Mouse (Mus musculus): ENCODE results near the gene Arfrp1. TPM values are rescaled to one million over a fixed set of nuclear protein-coding genes. Genes with fewer than 3 reads are reported as not detected.

The Arfrp1 gene
- polyA plus RNA-seq, 1 experiment, result 0.49 TPM

GRCm38 (mm10) chr2:181391541-181391940 is 26.3 kb upstream of the Arfrp1 start:
- Histone ChIP-seq H3K36me3 (ENCODE audit: control insufficient read depth) (peaks cover 82% of the 10 kb centered on the region), H3K4me1 (ENCODE audit: control insufficient read depth) (no peaks in the 10 kb centered on the region), H3K27me3 (ENCODE audit: control insufficient read depth) (no peaks in the 10 kb centered on the region), H3K4me3 (replicated peaks) (no peak overlapping the region), H3K9me3 (ENCODE audit: control insufficient read depth, low read length) (no peaks in the 10 kb centered on the region)
- TF ChIP-seq TAL1 (IDR thresholded peaks at IDR 0.05; ENCODE audit: low read length) (no peak), GATA1 (IDR thresholded peaks at IDR 0.05; ENCODE audit: low read length) (no peak)

DNA sequence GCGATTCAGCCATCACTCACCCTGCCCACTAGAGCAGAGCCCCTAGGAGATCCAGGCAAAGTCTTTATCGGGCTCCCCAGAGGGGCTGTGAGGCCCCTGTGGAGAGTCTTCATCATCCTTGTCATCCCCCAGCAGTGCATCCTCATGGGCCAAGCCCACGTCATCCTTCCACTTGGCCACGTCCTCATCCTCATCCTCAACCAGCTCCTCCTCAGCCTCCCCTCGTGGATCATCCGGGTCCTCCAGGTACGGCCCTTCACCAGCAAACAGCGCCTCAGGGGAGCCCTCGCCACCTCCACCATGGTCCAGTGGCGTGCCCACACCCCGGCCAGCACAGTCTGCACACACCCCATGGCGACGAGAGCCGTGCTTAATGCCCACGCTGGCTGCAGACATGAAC is 25.8 kb upstream of the Arfrp1 start:
- TF ChIP-seq TAL1 (IDR thresholded peaks at IDR 0.05; ENCODE audit: low read length) (no peak), GATA1 (IDR thresholded peaks at IDR 0.05; ENCODE audit: low read length) (no peak)
- Histone ChIP-seq H3K4me3 (replicated peaks) (no peak overlapping the region), H3K9me3 (ENCODE audit: control insufficient read depth, low read length) (no peaks in the 10 kb centered on the region), H3K27me3 (ENCODE audit: control insufficient read depth) (no peaks in the 10 kb centered on the region), H3K36me3 (ENCODE audit: control insufficient read depth) (peaks cover 84% of the 10 kb centered on the region), H3K4me1 (ENCODE audit: control insufficient read depth) (no peaks in the 10 kb centered on the region)

DNA sequence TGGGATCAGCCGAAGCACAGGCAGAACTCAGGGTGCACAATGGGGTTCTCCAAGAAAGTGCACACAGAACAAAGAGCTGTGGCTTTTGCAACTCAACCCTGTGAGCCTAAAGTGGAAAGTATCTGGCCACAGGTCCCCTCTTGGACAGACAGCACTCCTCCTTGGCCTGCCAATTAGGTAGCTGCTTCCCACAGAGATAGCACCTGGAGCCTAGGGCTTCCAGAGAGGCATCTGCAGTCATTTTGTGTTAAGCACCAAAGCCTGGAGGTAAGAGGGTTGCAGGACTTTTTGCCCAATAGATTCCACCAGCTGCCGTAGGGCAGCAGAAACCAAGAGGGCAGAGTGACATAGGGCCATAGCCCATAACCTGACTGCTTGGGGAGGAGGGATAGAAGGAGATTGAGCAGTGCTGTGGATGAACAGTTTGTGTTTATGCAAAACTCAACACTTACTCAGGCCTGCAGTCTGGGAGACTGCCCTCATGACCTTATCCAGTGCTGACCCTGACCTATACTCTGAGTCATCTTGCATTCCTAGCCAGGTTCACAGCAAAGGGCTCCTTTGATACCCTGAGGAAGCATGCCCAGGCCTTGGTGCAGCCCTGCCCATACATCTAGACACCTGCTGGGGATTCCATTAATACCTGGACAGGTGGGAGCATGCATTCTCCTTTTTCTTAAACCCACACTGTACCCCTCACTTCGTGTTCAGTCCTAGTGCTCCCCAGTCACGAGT is 25.1 kb upstream of the Arfrp1 start:
- Histone ChIP-seq H3K36me3 (ENCODE audit: control insufficient read depth) (peaks cover 85% of the 10 kb centered on the region), H3K9me3 (ENCODE audit: control insufficient read depth, low read length) (no peaks in the 10 kb centered on the region), H3K27me3 (ENCODE audit: control insufficient read depth) (no peaks in the 10 kb centered on the region), H3K4me3 (replicated peaks) (no peak overlapping the region), H3K4me1 (ENCODE audit: control insufficient read depth) (no peaks in the 10 kb centered on the region)
- TF ChIP-seq TAL1 (IDR thresholded peaks at IDR 0.05; ENCODE audit: low read length) (no peak), GATA1 (IDR thresholded peaks at IDR 0.05; ENCODE audit: low read length) (no peak)

- H3K36me3 ChIP-seq (ENCODE audit: control insufficient read depth), result peaks cover 86% of the 10 kb centered on the region
- no peak overlapping the region for H3K4me3 ChIP-seq (replicated peaks)
- no peaks in the 10 kb centered on the region for H3K4me1 ChIP-seq (ENCODE audit: control insufficient read depth)
- H3K27me3 ChIP-seq (ENCODE audit: control insufficient read depth), result no peaks in the 10 kb centered on the region
- no peaks in the 10 kb centered on the region for H3K9me3 ChIP-seq (ENCODE audit: control insufficient read depth, low read length)
- TF ChIP-seq TAL1 (IDR thresholded peaks at IDR 0.05; ENCODE audit: low read length), result no peak
- TF ChIP-seq GATA1 (IDR thresholded peaks at IDR 0.05; ENCODE audit: low read length), result no peak
Observed at GRCm38 (mm10) chr2:181386663-181387210, 21.5 kb upstream of the Arfrp1 start.

GRCm38 (mm10) chr2:181385885-181386284 is 20.7 kb upstream of the Arfrp1 start:
- H3K4me3 ChIP-seq (replicated peaks), result no peak overlapping the region
- peaks cover 86% of the 10 kb centered on the region for H3K36me3 ChIP-seq (ENCODE audit: control insufficient read depth)

DNA sequence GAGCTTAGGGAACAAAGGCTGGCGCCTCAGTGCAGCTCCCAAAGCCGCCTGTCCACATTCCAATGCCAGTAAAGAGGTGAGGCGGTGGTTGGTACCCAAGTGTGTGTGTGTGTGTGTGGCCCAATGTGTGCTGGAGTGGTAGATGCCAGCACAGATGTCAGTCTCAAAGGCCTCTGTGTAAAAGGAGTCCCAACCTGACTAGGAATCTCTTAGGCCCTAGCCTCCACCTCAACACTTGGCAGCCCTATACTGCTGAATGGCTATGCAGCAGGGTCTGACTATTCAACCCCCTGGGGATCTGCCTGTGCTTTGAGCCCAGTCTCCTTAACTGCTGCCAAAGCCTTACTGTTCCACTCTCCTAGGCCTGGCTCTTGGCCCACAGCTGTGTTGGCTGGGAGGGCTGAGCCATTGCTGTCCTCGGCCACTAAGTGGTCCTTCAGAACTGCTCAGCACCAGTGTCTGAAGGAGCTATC is 19.8 kb upstream of the Arfrp1 start:
- TF ChIP-seq GATA1 (IDR thresholded peaks at IDR 0.05; ENCODE audit: low read length) (no peak), TAL1 (IDR thresholded peaks at IDR 0.05; ENCODE audit: low read length) (no peak)
- H3K4me1 ChIP-seq (ENCODE audit: control insufficient read depth), result no peaks in the 10 kb centered on the region
- peaks cover 86% of the 10 kb centered on the region for H3K36me3 ChIP-seq (ENCODE audit: control insufficient read depth)
- H3K9me3 ChIP-seq (ENCODE audit: control insufficient read depth, low read length), result no peaks in the 10 kb centered on the region
- H3K27me3 ChIP-seq (ENCODE audit: control insufficient read depth), result no peaks in the 10 kb centered on the region
- H3K4me3 ChIP-seq (replicated peaks), result no peak overlapping the region

More at GRCm38 (mm10) chr2:181385885-181386284, 20.7 kb upstream of the Arfrp1 start:
- no peaks in the 10 kb centered on the region for H3K9me3 ChIP-seq (ENCODE audit: control insufficient read depth, low read length)
- H3K27me3 ChIP-seq (ENCODE audit: control insufficient read depth), result no peaks in the 10 kb centered on the region
- H3K4me1 ChIP-seq (ENCODE audit: control insufficient read depth), result no peaks in the 10 kb centered on the region
- TF ChIP-seq GATA1 (IDR thresholded peaks at IDR 0.05; ENCODE audit: low read length), result no peak
- TF ChIP-seq TAL1 (IDR thresholded peaks at IDR 0.05; ENCODE audit: low read length), result no peak

GRCm38 (mm10) chr2:181384463-181384862 is 19.3 kb upstream of the Arfrp1 start:
- Histone ChIP-seq H3K4me3 (replicated peaks) (no peak overlapping the region), H3K4me1 (ENCODE audit: control insufficient read depth) (no peaks in the 10 kb centered on the region), H3K27me3 (ENCODE audit: control insufficient read depth) (no peaks in the 10 kb centered on the region), H3K36me3 (ENCODE audit: control insufficient read depth) (peaks cover 87% of the 10 kb centered on the region), H3K9me3 (ENCODE audit: control insufficient read depth, low read length) (no peaks in the 10 kb centered on the region)
- TF ChIP-seq TAL1 (IDR thresholded peaks at IDR 0.05; ENCODE audit: low read length) (no peak), GATA1 (IDR thresholded peaks at IDR 0.05; ENCODE audit: low read length) (no peak)

- H3K36me3 ChIP-seq (ENCODE audit: control insufficient read depth), result peaks cover 94% of the 10 kb centered on the region
Observed at GRCm38 (mm10) chr2:181381631-181382306, 16.6 kb upstream of the Arfrp1 start.

DNA sequence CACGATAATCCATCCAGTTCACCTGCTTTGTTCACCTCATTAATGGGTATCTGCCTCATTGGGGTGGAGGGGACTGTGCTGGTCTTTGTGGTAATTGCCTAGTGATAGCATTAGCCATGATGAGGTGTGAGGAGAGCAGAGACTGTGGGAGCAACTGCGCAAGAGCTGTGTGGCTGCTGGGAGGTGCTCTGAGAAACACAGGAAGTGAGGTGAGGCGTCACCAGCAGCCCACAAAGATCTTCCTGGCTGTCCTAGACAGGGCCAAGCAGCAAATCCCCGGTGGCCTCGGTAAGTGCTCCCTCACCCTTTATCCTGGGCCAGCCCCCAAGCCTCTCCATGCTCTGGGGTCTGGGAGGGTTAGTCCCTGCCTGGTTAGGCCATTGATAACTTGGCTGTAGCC is 15.9 kb upstream of the Arfrp1 start:
- Histone ChIP-seq H3K27me3 (ENCODE audit: control insufficient read depth) (no peaks in the 10 kb centered on the region), H3K4me3 (replicated peaks) (no peak overlapping the region), H3K9me3 (ENCODE audit: control insufficient read depth, low read length) (no peaks in the 10 kb centered on the region), H3K36me3 (ENCODE audit: control insufficient read depth) (peaks cover 88% of the 10 kb centered on the region), H3K4me1 (ENCODE audit: control insufficient read depth) (peaks cover 4% of the 10 kb centered on the region)
- TF ChIP-seq GATA1 (IDR thresholded peaks at IDR 0.05; ENCODE audit: low read length) (no peak), TAL1 (IDR thresholded peaks at IDR 0.05; ENCODE audit: low read length) (no peak)

More at GRCm38 (mm10) chr2:181381631-181382306, 16.6 kb upstream of the Arfrp1 start:
- Histone ChIP-seq H3K27me3 (ENCODE audit: control insufficient read depth) (no peaks in the 10 kb centered on the region), H3K4me3 (replicated peaks) (no peak overlapping the region), H3K4me1 (ENCODE audit: control insufficient read depth) (peaks cover 3% of the 10 kb centered on the region), H3K9me3 (ENCODE audit: control insufficient read depth, low read length) (no peaks in the 10 kb centered on the region)
- TF ChIP-seq TAL1 (IDR thresholded peaks at IDR 0.05; ENCODE audit: low read length), result no peak
- TF ChIP-seq GATA1 (IDR thresholded peaks at IDR 0.05; ENCODE audit: low read length), result no peak

All from erythroblast, embryonic 14.5 days (primary cell).